Mouse (Mus musculus) thymus, postnatal 36 days (tissue): ENCODE measurements around the gene Chchd2.
"Not testable (repeated sequence)": the region's sequence is repeated elsewhere in the genome, so short reads cannot be mapped to it uniquely, and the experiment has no call there.

Experiments used
- DNase-seq, 2 experiments: peaks; one replicate each; pipeline ENCODE4 v3.0.0; 2022; ENCODE audit warnings: mixed read lengths in 2 of 2

Gene Chchd2

GRCm38 (mm10) chr5:129886911-129887636 is at the start of gene Chchd2:
Gene Chchd2, minus strand, starts transcription at chr5:129887470.
- peak; percentile 83 to 87 for DNase-seq

- no peak for DNase-seq
Measured at GRCm38 (mm10) chr5:129936941-129937340, 49.7 kb upstream of the Chchd2 start.

GRCm38 (mm10) chr5:129929924-129930855 is 42.9 kb upstream of the Chchd2 start:
- no peak for DNase-seq

GRCm38 (mm10) chr5:129925933-129926332 is 38.7 kb upstream of the Chchd2 start:
- DNase-seq: no peak

- no peak for DNase-seq
Measured at GRCm38 (mm10) chr5:129924820-129925452, 37.7 kb upstream of the Chchd2 start.

GRCm38 (mm10) chr5:129921972-129922371 is 34.7 kb upstream of the Chchd2 start:
- DNase-seq: no peak

GRCm38 (mm10) chr5:129919320-129919719 is 32.0 kb upstream of the Chchd2 start:
- no peak for DNase-seq

- DNase-seq: no peak
Measured at GRCm38 (mm10) chr5:129918752-129919151, 31.5 kb upstream of the Chchd2 start.

- no peak for DNase-seq
Measured at GRCm38 (mm10) chr5:129918065-129918651, 30.9 kb upstream of the Chchd2 start.

GRCm38 (mm10) chr5:129915491-129915890 is 28.2 kb upstream of the Chchd2 start:
- not testable (repeated sequence) for DNase-seq

GRCm38 (mm10) chr5:129914024-129914423 is 26.8 kb upstream of the Chchd2 start:
- peak; percentile 22 to 23 for DNase-seq

GRCm38 (mm10) chr5:129909591-129909990 is 22.3 kb upstream of the Chchd2 start:
- DNase-seq: no peak

- DNase-seq: no peak
Measured at GRCm38 (mm10) chr5:129909147-129909546, 21.9 kb upstream of the Chchd2 start.

- peak; percentile 80 to 81 for DNase-seq
Measured at GRCm38 (mm10) chr5:129908242-129908965, 21.1 kb upstream of the Chchd2 start, which contains the start of gene Nupr1l. Gene Nupr1l, plus strand, starts transcription at chr5:129908540.

GRCm38 (mm10) chr5:129907775-129908174 is 20.5 kb upstream of the Chchd2 start:
- DNase-seq: no peak

- DNase-seq: no peak
Measured at GRCm38 (mm10) chr5:129898449-129898848, 11.2 kb upstream of the Chchd2 start, which contains the start of gene Phkg1. Gene Phkg1, minus strand, starts transcription at chr5:129898549.

- DNase-seq: peak; percentile 78 to 83
Measured at GRCm38 (mm10) chr5:129895198-129896088, 8.2 kb upstream of the Chchd2 start, which contains the start of gene Zbed5. Gene Zbed5, plus strand, starts transcription at chr5:129895723.

- not testable (repeated sequence) for DNase-seq
Measured at GRCm38 (mm10) chr5:129890390-129890789, 3.1 kb upstream of the Chchd2 start.

GRCm38 (mm10) chr5:129886271-129886670 is 999 bp downstream of the Chchd2 start:
- no peak for DNase-seq

- DNase-seq: no peak
Measured at GRCm38 (mm10) chr5:129879888-129880287, 7.4 kb downstream of the Chchd2 start.

GRCm38 (mm10) chr5:129878946-129879345 is 8.3 kb downstream of the Chchd2 start:
- DNase-seq: no peak
